Mouse (Mus musculus): Measurements from ENCODE around the gene Eif6. TPM values are rescaled to one million over a fixed set of nuclear protein-coding genes. Genes with fewer than 3 reads are reported as not detected.
"Not testable (repeated sequence)": the region's sequence is repeated elsewhere in the genome, so short reads cannot be mapped to it uniquely, and the experiment has no call there.

Eif6 gene
- total RNA-seq (2021) = 10 to 100 TPM; 59.2 to 65.6 TPM
- long read RNA-seq, experiment 1, transcript Eif6-201 (6 exons, 1,500 nt) = major isoform, 50 of 54 reads
- long read RNA-seq, experiment 1, partial matches to known transcripts = 0 of 54 reads
- long read RNA-seq, experiment 1, other reads (novel, unspliced or antisense) = 3 of 54 reads
- long read RNA-seq, experiment 2, transcript Eif6-201 (6 exons, 1,500 nt) = major isoform, 29 of 31 reads
- long read RNA-seq, experiment 2, partial matches to known transcripts = 2 of 31 reads
- long read RNA-seq, experiment 2, other reads (novel, unspliced or antisense) = 0 of 31 reads

- peak; percentile 91 to 94 for DNase-seq
Measured at GRCm38 (mm10) chr2:155826630-155827424, at the start of gene Eif6. TSS of gene Eif6 (minus strand) at chr2:155826925.

- DNase-seq = no peak
Measured at GRCm38 (mm10) chr2:155873636-155874035, 46.9 kb upstream of the Eif6 start.

GRCm38 (mm10) chr2:155872930-155873507 is 46.3 kb upstream of the Eif6 start:
- DNase-seq = no peak

GRCm38 (mm10) chr2:155872486-155872885 is 45.8 kb upstream of the Eif6 start:
- DNase-seq = no peak

GRCm38 (mm10) chr2:155869772-155870171 is 43.0 kb upstream of the Eif6 start:
- no peak for DNase-seq

- no peak for DNase-seq
Measured at GRCm38 (mm10) chr2:155868320-155868719, 41.6 kb upstream of the Eif6 start.

GRCm38 (mm10) chr2:155863301-155863867 is 36.7 kb upstream of the Eif6 start:
- DNase-seq = no peak

GRCm38 (mm10) chr2:155862573-155863300 is 36.0 kb upstream of the Eif6 start:
- no peak for DNase-seq

GRCm38 (mm10) chr2:155861581-155861980 is 34.9 kb upstream of the Eif6 start:
- DNase-seq = peak in 1 of 2 experiments; percentile 14

- DNase-seq = no peak
Measured at GRCm38 (mm10) chr2:155860102-155860501, 33.4 kb upstream of the Eif6 start.

GRCm38 (mm10) chr2:155852536-155852935 is 25.8 kb upstream of the Eif6 start:
- no peak for DNase-seq

GRCm38 (mm10) chr2:155850120-155850519 is 23.4 kb upstream of the Eif6 start:
- DNase-seq = no peak

GRCm38 (mm10) chr2:155849464-155849863 is 22.7 kb upstream of the Eif6 start:
- no peak for DNase-seq

GRCm38 (mm10) chr2:155848291-155848690 is 21.6 kb upstream of the Eif6 start:
- peak; percentile 64 to 83 for DNase-seq

GRCm38 (mm10) chr2:155846930-155847329 is 20.2 kb upstream of the Eif6 start:
- DNase-seq = no peak

GRCm38 (mm10) chr2:155838961-155839360 is 12.2 kb upstream of the Eif6 start:
- no peak for DNase-seq

- no peak for DNase-seq
Measured at GRCm38 (mm10) chr2:155837961-155838360, 11.2 kb upstream of the Eif6 start.

GRCm38 (mm10) chr2:155834732-155835131 is 8.0 kb upstream of the Eif6 start, which contains the start of gene Fam83c:
TSS of gene Fam83c (minus strand) at chr2:155834854.
- no peak for DNase-seq

GRCm38 (mm10) chr2:155832087-155832486 is 5.4 kb upstream of the Eif6 start:
- DNase-seq = not testable (repeated sequence)

- DNase-seq = no peak
Measured at GRCm38 (mm10) chr2:155831302-155831701, 4.6 kb upstream of the Eif6 start.

- DNase-seq = no peak
Measured at GRCm38 (mm10) chr2:155830841-155831240, 4.1 kb upstream of the Eif6 start.

Data from heart, adult 18-20 months (tissue).